Mouse (Mus musculus) spleen, postnatal 36 days (tissue): ENCODE data around the gene Fer.

Experiments
- DNase-seq, 2 experiments: peaks; one replicate each; pipeline ENCODE4 v3.0.0; 2022; ENCODE audit warnings: low spot score in 2 of 2, mixed read lengths in 1 of 2

Fer gene

GRCm38 (mm10) chr17:63974253-63974652 lies 111.4 kb downstream of the Fer start:
- DNase-seq: no peak

GRCm38 (mm10) chr17:63978794-63979571 lies 116.1 kb downstream of the Fer start:
- DNase-seq: peak in 1 of 2 experiments; percentile 6

- DNase-seq: no peak
These were observed 117.3 kb downstream of the Fer start for GRCm38 (mm10) chr17:63980167-63980566.

GRCm38 (mm10) chr17:63988710-63989109 lies 125.8 kb downstream of the Fer start:
- DNase-seq: no peak

- no peak for DNase-seq
These were observed 128.3 kb downstream of the Fer start for GRCm38 (mm10) chr17:63991160-63991559.

- DNase-seq: no peak
These were observed 133.1 kb downstream of the Fer start for GRCm38 (mm10) chr17:63995921-63996320.

- DNase-seq: no peak
These were observed 134.8 kb downstream of the Fer start for GRCm38 (mm10) chr17:63997643-63998042.

GRCm38 (mm10) chr17:64003444-64003843 lies 140.6 kb downstream of the Fer start:
- no peak for DNase-seq

- no peak for DNase-seq
These were observed 142.8 kb downstream of the Fer start for GRCm38 (mm10) chr17:64005575-64006249.

- no peak for DNase-seq
These were observed 153.7 kb downstream of the Fer start for GRCm38 (mm10) chr17:64016606-64017005.

- no peak for DNase-seq
These were observed 155.4 kb downstream of the Fer start for GRCm38 (mm10) chr17:64018240-64018639.

- DNase-seq: no peak
These were observed 156.0 kb downstream of the Fer start for GRCm38 (mm10) chr17:64018870-64019269.

GRCm38 (mm10) chr17:64019646-64020045 lies 156.8 kb downstream of the Fer start:
- DNase-seq: no peak

- DNase-seq: no peak
These were observed 163.6 kb downstream of the Fer start for GRCm38 (mm10) chr17:64026485-64026884.

GRCm38 (mm10) chr17:64041771-64042170 lies 178.9 kb downstream of the Fer start:
- DNase-seq: no peak

GRCm38 (mm10) chr17:64045326-64045725 lies 182.5 kb downstream of the Fer start:
- no peak for DNase-seq

- no peak for DNase-seq
These were observed 183.7 kb downstream of the Fer start for GRCm38 (mm10) chr17:64046557-64046956.

- no peak for DNase-seq
These were observed 188.0 kb downstream of the Fer start for GRCm38 (mm10) chr17:64050911-64051310.

- DNase-seq: no peak
These were observed 190.8 kb downstream of the Fer start for GRCm38 (mm10) chr17:64053636-64054035.

GRCm38 (mm10) chr17:64060529-64060928 lies 197.7 kb downstream of the Fer start:
- no peak for DNase-seq

- no peak for DNase-seq
These were observed 202.4 kb downstream of the Fer start for GRCm38 (mm10) chr17:64065243-64065642.

- DNase-seq: no peak
These were observed 214.5 kb downstream of the Fer start for GRCm38 (mm10) chr17:64077392-64077791.

GRCm38 (mm10) chr17:64084751-64085150 lies 221.9 kb downstream of the Fer start:
- no peak for DNase-seq
